Mouse (Mus musculus) hindbrain, embryonic 12.5 days (tissue): Measurements from ENCODE around the gene Klhl25. TPM values are rescaled to one million over a fixed set of nuclear protein-coding genes. Genes with fewer than 3 reads are reported as not detected.
A peak's percentile ranks its signal among the peaks of the same experiment; 100 is the strongest.
"Not testable (repeated sequence)": the region's sequence is repeated elsewhere in the genome, so short reads cannot be mapped to it uniquely, and the experiment has no call there.

ENCODE experiments used
- ATAC-seq: fragments of 200-750 bp; cut with Nextera tagmentation; 2 replicates; pipeline ENCODE4 v1.8.0; 2017; ENCODE audit warnings: moderate TSS enrichment; ENCODE audit not compliant: low FRiP score
- H3K27ac ChIP-seq: fragments of 300-500 bp; sonication (generic); 2 replicates; pipeline ENCODE4 v1.5.1; 2016; ENCODE audit warnings: mild to moderate bottlenecking
- H3K27me3 ChIP-seq: fragments of 300-500 bp; sonication (generic); 2 replicates; pipeline ENCODE4 v1.6.1; 2016; ENCODE audit warnings: mild to moderate bottlenecking
- H3K36me3 ChIP-seq: fragments of 300-500 bp; sonication (generic); 2 replicates; pipeline ENCODE4 v1.6.1; 2016; ENCODE audit warnings: mild to moderate bottlenecking
- H3K4me1 ChIP-seq: fragments of 300-500 bp; sonication (generic); 2 replicates; pipeline ENCODE4 v1.6.1; 2016
- H3K4me2 ChIP-seq: fragments of 300-500 bp; sonication (generic); replicated peaks from 2 replicates; pipeline ENCODE4 v1.6.1; 2016; ENCODE audit warnings: mild to moderate bottlenecking
- H3K4me3 ChIP-seq: fragments of 300-500 bp; sonication (generic); 2 replicates; pipeline ENCODE4 v1.5.1; 2016; ENCODE audit warnings: mild to moderate bottlenecking
- H3K9ac ChIP-seq: fragments of 300-500 bp; sonication (generic); 2 replicates; pipeline ENCODE4 v1.6.1; 2016; ENCODE audit warnings: mild to moderate bottlenecking, moderate library complexity
- H3K9me3 ChIP-seq: fragments of 300-500 bp; sonication (generic); replicated peaks from 2 replicates; pipeline ENCODE4 v1.6.1; 2016; ENCODE audit warnings: mild to moderate bottlenecking
- WGBS: fragments of 180-500 bp; shearing (Covaris S2); methylation state at CpG from one replicate; pipeline ENCODE4 v1.1.7; 2016; 5-methylcytosine and 5-hydroxymethylcytosine counted together
- polyA plus RNA-seq: library from polyadenylated mRNA; unstranded; fragments of >200 nt; fragmentation: Nextera tagmentation; extraction: Ambion mirVana; gene quantifications from 2 replicates; pipeline ENCODE4 v1.2.1, GENCODE M21; 2016

The Klhl25 gene
- polyA plus RNA-seq, 1 experiment from 2014 or later, result 26.0 TPM

DNA sequence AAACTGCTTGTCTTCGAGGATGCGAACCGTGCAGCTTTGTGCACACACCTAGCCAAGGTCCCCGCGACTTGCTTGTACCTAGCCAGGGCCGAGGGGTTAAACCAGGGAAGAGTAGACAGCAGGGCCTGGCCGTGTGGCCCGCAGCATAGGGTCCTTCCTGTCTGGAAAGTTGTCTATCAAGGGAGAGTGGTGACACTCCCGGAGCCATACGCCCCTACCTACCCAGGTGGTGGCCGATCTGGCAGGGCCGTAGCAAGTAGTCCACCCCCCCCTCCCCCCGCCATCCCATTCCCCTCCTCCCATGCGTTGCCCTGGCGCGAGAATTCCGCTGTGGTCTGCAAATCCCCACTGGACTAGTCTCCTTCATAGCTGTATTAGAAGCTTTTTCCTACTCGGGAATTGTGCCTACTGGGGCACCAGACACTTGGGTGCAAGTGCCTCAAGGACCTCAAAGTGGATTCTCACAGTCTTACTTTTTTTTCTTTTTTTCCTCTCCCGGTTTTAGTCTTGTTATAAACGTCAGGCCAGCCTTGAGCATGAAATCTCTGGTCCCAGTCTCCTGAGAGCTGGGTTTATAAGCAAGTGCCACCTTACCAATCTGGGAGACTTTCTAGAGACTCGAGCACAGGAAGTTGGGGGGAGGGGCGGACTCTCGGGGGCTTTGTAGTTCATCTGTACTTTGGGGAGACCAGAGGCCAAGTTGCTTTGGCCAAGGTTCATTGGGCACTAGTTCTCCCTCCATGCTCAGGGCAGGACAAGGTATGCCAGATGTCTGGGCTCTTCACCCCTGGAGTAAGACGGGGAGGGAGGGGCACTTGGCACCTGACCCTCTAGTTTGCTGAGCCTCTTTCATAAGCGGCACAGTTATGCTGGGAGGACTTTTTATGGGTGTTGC is 913 bp downstream of the Klhl25 start:
- Histone ChIP-seq H3K4me2 (peak overlapping the region; percentile 76), H3K36me3 (no peaks in the 10 kb centered on the region), H3K9me3 (no peaks in the 10 kb centered on the region), H3K27me3 (no peaks in the 10 kb centered on the region), H3K4me1 (peaks cover 35% of the 10 kb centered on the region), H3K9ac (peak overlapping the region; percentile 87), H3K27ac (peak overlapping the region; percentile 81), H3K4me3 (peak overlapping the region; percentile 90)
- WGBS, result 2% methylated on average over 25 of the region's 25 CpGs
- ATAC-seq, result peak; percentile 65

DNA sequence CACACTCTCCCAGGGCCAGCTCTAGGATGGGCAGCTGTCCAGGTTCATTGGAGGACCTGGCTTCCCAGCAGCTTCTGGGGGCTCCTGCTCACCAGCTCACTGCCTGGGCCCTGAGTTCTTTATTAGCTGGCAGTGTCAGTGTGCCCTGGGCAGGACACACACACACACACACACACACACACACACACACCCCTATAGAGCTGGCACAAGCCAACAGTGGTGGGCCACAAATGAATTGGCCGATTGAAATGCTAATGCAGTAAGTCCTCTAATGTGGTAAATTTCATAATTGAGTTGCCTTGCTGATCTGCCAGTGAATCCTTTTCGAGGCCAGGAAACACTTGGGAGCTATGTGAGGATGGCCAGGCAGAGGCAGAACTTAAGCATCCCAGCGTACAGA is 2.3 kb downstream of the Klhl25 start:
- not testable (repeated sequence) for H3K27me3 ChIP-seq, H3K4me3 ChIP-seq, H3K9me3 ChIP-seq, ATAC-seq, H3K27ac ChIP-seq, H3K9ac ChIP-seq, H3K4me2 ChIP-seq, H3K36me3 ChIP-seq
- 50% methylated on average over 1 of the region's 3 CpGs for WGBS
- H3K4me1 ChIP-seq, result peaks cover 49% of the 10 kb centered on the region

GRCm38 (mm10) chr7:75851290-75851689 is 3.2 kb downstream of the Klhl25 start:
- 90% methylated on average over 10 of the region's 10 CpGs for WGBS
- H3K27ac ChIP-seq, result no peak overlapping the region
- ATAC-seq, result no peak
- H3K4me3 ChIP-seq, result no peak overlapping the region
- no peaks in the 10 kb centered on the region for H3K9me3 ChIP-seq
- H3K4me1 ChIP-seq, result peaks cover 57% of the 10 kb centered on the region
- no peaks in the 10 kb centered on the region for H3K27me3 ChIP-seq
- H3K4me2 ChIP-seq, result no peak overlapping the region
- no peaks in the 10 kb centered on the region for H3K36me3 ChIP-seq
- no peak overlapping the region for H3K9ac ChIP-seq

DNA sequence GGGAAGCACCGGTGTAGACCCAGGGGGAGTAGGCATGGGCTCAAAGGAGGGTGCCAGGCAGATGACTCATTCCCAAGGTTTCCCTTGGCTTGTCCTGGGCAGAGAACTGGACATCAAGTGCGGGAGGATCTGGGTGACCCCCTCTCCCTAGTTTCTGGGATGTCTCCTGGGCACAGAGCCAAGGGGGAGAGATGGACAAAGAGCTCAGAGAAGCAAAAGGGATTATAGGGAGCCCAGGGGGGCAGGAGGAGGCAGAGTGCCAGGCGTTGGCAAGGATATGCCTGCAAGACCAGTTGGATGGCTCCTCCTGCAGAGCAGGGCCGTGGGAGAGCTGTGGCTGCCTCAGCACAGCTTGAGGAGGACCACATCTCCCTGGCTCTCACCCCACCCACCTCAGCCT is 4.3 kb downstream of the Klhl25 start:
- no peak overlapping the region for H3K4me2 ChIP-seq
- no peaks in the 10 kb centered on the region for H3K36me3 ChIP-seq
- peaks cover 56% of the 10 kb centered on the region for H3K4me1 ChIP-seq
- no peaks in the 10 kb centered on the region for H3K9me3 ChIP-seq
- 52% methylated on average over 4 of the region's 4 CpGs for WGBS
- ATAC-seq, result no peak
- peak overlapping the region; percentile 44 for H3K27ac ChIP-seq
- H3K9ac ChIP-seq, result 0 out of 2 replicates have a peak overlapping the region, but pooled peaks have one; percentile 32
- no peaks in the 10 kb centered on the region for H3K27me3 ChIP-seq
- no peak overlapping the region for H3K4me3 ChIP-seq

GRCm38 (mm10) chr7:75853171-75853830 is 5.2 kb downstream of the Klhl25 start:
- no peaks in the 10 kb centered on the region for H3K36me3 ChIP-seq
- H3K4me1 ChIP-seq, result peaks cover 54% of the 10 kb centered on the region
- H3K4me2 ChIP-seq, result no peak overlapping the region
- no peaks in the 10 kb centered on the region for H3K27me3 ChIP-seq
- no peak overlapping the region for H3K4me3 ChIP-seq
- no peaks in the 10 kb centered on the region for H3K9me3 ChIP-seq
- WGBS, result 75% methylated on average over 8 of the region's 8 CpGs
- peak overlapping the region; percentile 71 for H3K27ac ChIP-seq
- H3K9ac ChIP-seq, result peak overlapping the region; percentile 32; the same call in 1 of the 2 replicates
- ATAC-seq, result no peak

DNA sequence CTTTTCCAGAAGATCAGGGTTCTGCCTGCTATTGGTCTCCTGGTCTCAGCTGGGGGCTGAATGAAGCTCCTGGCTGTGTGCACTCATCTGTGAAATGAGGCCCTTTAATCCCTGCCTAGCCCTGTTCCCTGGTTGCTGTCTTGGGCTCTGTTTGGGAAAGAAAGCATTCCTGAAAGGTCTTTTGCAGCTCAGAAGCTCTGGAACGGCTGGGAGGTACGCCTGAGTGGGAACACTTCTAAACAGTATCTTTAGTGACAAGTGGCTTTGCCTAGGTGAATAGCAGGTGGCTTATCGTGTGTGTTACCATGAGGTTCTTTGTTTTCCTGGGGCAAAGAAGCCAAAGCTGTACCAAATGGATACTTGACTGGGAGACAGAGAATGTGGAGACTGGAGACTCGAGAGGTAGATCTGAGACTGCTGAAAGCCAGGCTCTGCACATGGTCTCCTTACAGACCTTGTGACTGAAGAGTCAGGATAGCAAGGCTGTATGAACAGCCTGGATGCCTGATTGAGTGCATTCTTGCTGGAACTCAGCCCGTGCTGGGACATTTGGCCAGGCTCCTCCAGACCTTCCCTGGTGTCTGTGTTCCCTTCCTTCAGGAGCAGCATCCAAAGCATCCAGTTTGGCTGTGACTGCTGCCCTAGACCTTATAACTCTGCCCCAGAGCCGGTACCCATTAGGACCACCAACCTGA is 6.3 kb downstream of the Klhl25 start:
- H3K27me3 ChIP-seq, result no peaks in the 10 kb centered on the region
- H3K27ac ChIP-seq, result peak overlapping the region; percentile 78
- H3K4me2 ChIP-seq, result 0 out of 2 replicates have a peak overlapping the region, but pooled peaks have one; percentile 3
- H3K9me3 ChIP-seq, result no peaks in the 10 kb centered on the region
- H3K4me1 ChIP-seq, result peaks cover 52% of the 10 kb centered on the region
- 23% methylated on average over 6 of the region's 6 CpGs for WGBS
- no peak overlapping the region for H3K4me3 ChIP-seq
- peak; percentile 66 for ATAC-seq
- peaks cover 4% of the 10 kb centered on the region; the same call in 1 of the 2 replicates for H3K36me3 ChIP-seq
- 0 out of 2 replicates have a peak overlapping the region, but pooled peaks have one; percentile 20 for H3K9ac ChIP-seq

DNA sequence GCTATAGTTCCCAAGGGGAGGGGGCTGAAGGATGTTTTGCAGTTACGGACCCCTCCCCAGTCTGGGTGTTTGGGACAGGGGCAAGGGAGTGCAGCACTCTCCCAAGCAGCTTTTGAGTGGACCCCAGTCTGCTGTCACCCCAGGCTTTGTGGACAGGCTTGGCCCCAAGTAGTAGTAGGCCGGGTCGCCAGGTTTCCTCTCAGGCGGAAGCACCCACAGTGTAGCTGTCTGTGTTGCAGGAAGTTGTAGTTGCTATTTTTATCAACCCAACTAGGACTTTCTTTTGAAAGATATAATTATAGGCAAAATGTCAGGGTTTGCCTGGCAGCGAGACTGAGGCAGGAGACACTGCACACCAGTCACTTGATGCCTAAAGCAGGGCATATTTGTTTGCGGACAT is 6.9 kb downstream of the Klhl25 start:
- peak overlapping the region; percentile 78 for H3K27ac ChIP-seq
- WGBS, result 80% methylated on average over 6 of the region's 6 CpGs
- 0 out of 2 replicates have a peak overlapping the region, but pooled peaks have one; percentile 3 for H3K4me2 ChIP-seq
- no peaks in the 10 kb centered on the region for H3K9me3 ChIP-seq
- peaks cover 4% of the 10 kb centered on the region; the same call in 1 of the 2 replicates for H3K36me3 ChIP-seq
- H3K27me3 ChIP-seq, result no peaks in the 10 kb centered on the region
- H3K4me1 ChIP-seq, result peaks cover 50% of the 10 kb centered on the region
- no peak overlapping the region for H3K4me3 ChIP-seq
- H3K9ac ChIP-seq, result 0 out of 2 replicates have a peak overlapping the region, but pooled peaks have one; percentile 20
- ATAC-seq, result no peak

- H3K9me3 ChIP-seq, result no peaks in the 10 kb centered on the region
- H3K27ac ChIP-seq, result no peak overlapping the region
- ATAC-seq, result no peak
- WGBS, result 86% methylated on average over 11 of the region's 11 CpGs
- peaks cover 4% of the 10 kb centered on the region; the same call in 1 of the 2 replicates for H3K36me3 ChIP-seq
- H3K9ac ChIP-seq, result no peak overlapping the region
- H3K4me1 ChIP-seq, result peaks cover 50% of the 10 kb centered on the region
- no peak overlapping the region for H3K4me3 ChIP-seq
- no peak overlapping the region for H3K4me2 ChIP-seq
- no peaks in the 10 kb centered on the region for H3K27me3 ChIP-seq
These were observed 8.1 kb downstream of the Klhl25 start for GRCm38 (mm10) chr7:75856259-75856658.

DNA sequence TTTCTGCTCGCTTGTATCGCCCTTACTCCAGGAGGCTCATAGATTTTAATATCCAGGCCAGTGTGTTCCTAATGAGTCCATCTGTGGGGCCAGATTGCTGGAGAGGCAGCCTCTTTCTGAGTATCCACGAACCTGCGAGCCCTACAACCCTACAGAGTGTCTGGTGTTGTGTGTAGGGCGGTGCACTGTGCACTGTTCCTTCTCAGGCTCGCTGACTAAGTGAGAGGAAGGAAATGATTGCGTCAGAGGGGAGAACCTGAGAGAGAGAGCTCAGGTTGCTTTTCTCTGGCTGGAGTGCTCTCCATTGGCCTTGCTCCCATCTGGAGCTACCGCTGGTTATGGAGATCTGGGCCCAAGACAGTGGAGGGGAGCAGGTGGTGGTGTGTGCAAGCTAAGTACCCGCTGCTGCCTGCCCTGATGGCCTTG is 11.7 kb downstream of the Klhl25 start:
- Histone ChIP-seq H3K4me1 (peaks cover 19% of the 10 kb centered on the region), H3K9me3 (no peaks in the 10 kb centered on the region), H3K9ac (no peak overlapping the region), H3K36me3 (peaks cover 10% of the 10 kb centered on the region), H3K4me2 (no peak overlapping the region), H3K27me3 (no peaks in the 10 kb centered on the region), H3K27ac (no peak overlapping the region), H3K4me3 (no peak overlapping the region)
- 81% methylated on average over 9 of the region's 9 CpGs for WGBS
- ATAC-seq, result no peak

DNA sequence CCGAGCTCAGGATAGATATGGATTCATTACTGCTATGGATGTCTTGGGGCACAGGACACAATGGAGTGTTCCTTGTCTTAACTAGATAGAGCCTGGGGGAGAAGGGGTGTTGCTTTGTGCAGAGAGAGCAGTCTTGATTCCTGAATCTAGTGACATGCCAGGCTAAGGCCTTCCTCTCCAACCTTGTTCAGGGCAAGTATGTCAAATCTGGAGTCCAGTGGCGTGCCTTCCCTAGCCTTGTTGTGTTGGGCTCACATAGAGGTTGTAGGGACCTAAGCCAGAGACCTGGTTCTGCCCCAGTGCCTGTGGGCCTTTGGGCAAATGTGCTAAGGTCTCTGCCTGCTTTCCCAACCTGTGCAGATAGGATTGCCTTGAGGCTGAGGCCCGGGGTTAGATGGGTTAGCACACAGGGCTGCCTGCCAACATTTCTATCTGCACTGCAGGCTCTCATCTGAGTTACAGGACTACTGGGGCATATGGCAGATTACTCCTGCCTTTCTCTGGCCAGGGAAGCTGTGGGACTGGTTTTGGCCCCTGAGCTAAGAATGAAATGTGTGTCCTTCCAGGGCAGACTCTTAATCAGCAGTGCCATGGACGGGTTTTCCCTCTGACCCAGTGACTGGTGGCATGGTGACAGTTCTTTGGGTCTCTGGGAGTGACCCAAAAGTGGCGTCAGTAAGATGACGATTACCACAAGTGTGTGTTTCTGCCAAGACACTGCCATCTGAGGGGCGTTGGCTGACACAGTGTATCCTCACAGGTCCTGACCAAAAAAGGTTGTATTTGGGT is 13.7 kb downstream of the Klhl25 start:
- not testable (repeated sequence) for ATAC-seq, H3K27me3 ChIP-seq, H3K4me1 ChIP-seq, H3K27ac ChIP-seq, H3K4me2 ChIP-seq, H3K9me3 ChIP-seq, H3K9ac ChIP-seq, H3K4me3 ChIP-seq
- peaks cover 31% of the 10 kb centered on the region for H3K36me3 ChIP-seq
- 95% methylated on average over 7 of the region's 7 CpGs for WGBS

GRCm38 (mm10) chr7:75862427-75862781 is 14.3 kb downstream of the Klhl25 start:
- not testable (repeated sequence) for H3K4me1 ChIP-seq, H3K4me3 ChIP-seq, H3K9ac ChIP-seq, H3K9me3 ChIP-seq, H3K27ac ChIP-seq, H3K4me2 ChIP-seq, H3K27me3 ChIP-seq, ATAC-seq
- peaks cover 36% of the 10 kb centered on the region for H3K36me3 ChIP-seq
- WGBS, result 92% methylated on average over 6 of the region's 6 CpGs
